Mouse (Mus musculus) ES-Bruce4 (cell line): ENCODE measurements at regions not wholly inside any gene's neighbourhood (a gene's known extent, or its start where the extent isn't known, plus 50 kb on each side); places are given as distances from the start of the nearest gene placed in this dataset.

Experiments used
- H3K27ac ChIP-seq: 2 replicates; pipeline ENCODE4 v1.5.1; 2012; ENCODE audit warnings: low read length, inconsistent platforms; ENCODE audit not compliant: insufficient read depth
- H3K27me3 ChIP-seq: 2 replicates; pipeline ENCODE4 v1.6.1; 2012; ENCODE audit warnings: mild to moderate bottlenecking, low read length, inconsistent platforms; ENCODE audit not compliant: control insufficient read depth, poor library complexity, insufficient read depth, severe bottlenecking
- H3K36me3 ChIP-seq: 2 replicates; pipeline ENCODE4 v1.6.1; 2012; ENCODE audit warnings: inconsistent platforms, mild to moderate bottlenecking, low read length, moderate library complexity; ENCODE audit not compliant: control insufficient read depth, poor library complexity, insufficient read depth, severe bottlenecking
- H3K4me1 ChIP-seq: one replicate; pipeline ENCODE4 v1.8.1; 2011; ENCODE audit warnings: low read length; ENCODE audit not compliant: control insufficient read depth, insufficient read depth
- H3K4me3 ChIP-seq: 2 replicates; pipeline ENCODE4 v1.5.1; 2011; ENCODE audit warnings: low read depth, mild to moderate bottlenecking, low read length
- H3K9ac ChIP-seq: 2 replicates; pipeline ENCODE4 v1.6.1; 2012; ENCODE audit warnings: low read depth, mild to moderate bottlenecking, inconsistent platforms; ENCODE audit not compliant: poor library complexity, severe bottlenecking
- H3K9me3 ChIP-seq: replicated peaks from 2 replicates; pipeline ENCODE4 v1.6.1; 2012; ENCODE audit warnings: mild to moderate bottlenecking, low read length, inconsistent platforms; ENCODE audit not compliant: control insufficient read depth, poor library complexity, insufficient read depth, severe bottlenecking
- CTCF ChIP-seq: IDR thresholded peaks from one replicate; pipeline ENCODE4 v1.8.1; 2011; ENCODE audit warnings: low read depth, low read length
- EP300 ChIP-seq: IDR thresholded peaks from 2 replicates; pipeline ENCODE4 v1.6.1; 2011; ENCODE audit warnings: low read depth, low read length; ENCODE audit not compliant: insufficient read depth
- POLR2A ChIP-seq: IDR thresholded peaks from one replicate; pipeline ENCODE4 v1.8.1; 2011; ENCODE audit warnings: low read length; ENCODE audit not compliant: insufficient read depth

GRCm38 (mm10) chr1:189584831-189585230 is 103.1 kb downstream of the Cenpf start:
- Histone ChIP-seq H3K4me1 (no peaks in the 10 kb centered on the region), H3K9me3 (peaks cover 8% of the 10 kb centered on the region; the same call in 1 of the 2 replicates), H3K4me3 (no peak overlapping the region), H3K9ac (no peak overlapping the region), H3K27ac (no peak overlapping the region), H3K27me3 (no peaks in the 10 kb centered on the region), H3K36me3 (no peaks in the 10 kb centered on the region)
- no peak for TF ChIP-seq EP300
- TF ChIP-seq POLR2A = no peak
- TF ChIP-seq CTCF = no peak

- H3K4me1 ChIP-seq = peaks cover 2% of the 10 kb centered on the region
- no peaks in the 10 kb centered on the region for H3K36me3 ChIP-seq
- peak overlapping the region; percentile 65 for H3K4me3 ChIP-seq
- peak overlapping the region; percentile 64; the same call in 1 of the 2 replicates for H3K9ac ChIP-seq
- no peaks in the 10 kb centered on the region for H3K27me3 ChIP-seq
- no peak overlapping the region for H3K27ac ChIP-seq
- H3K9me3 ChIP-seq = no peaks in the 10 kb centered on the region
- TF ChIP-seq POLR2A (no peak), CTCF (no peak), EP300 (no peak)
These were observed 106.5 kb downstream of the Cenpf start for GRCm38 (mm10) chr1:189581427-189581826.

GRCm38 (mm10) chr1:189579358-189579757 is 108.5 kb downstream of the Cenpf start:
- Histone ChIP-seq H3K36me3 (no peaks in the 10 kb centered on the region), H3K4me1 (peaks cover 2% of the 10 kb centered on the region), H3K4me3 (no peak overlapping the region), H3K27ac (no peak overlapping the region), H3K9ac (no peak overlapping the region), H3K27me3 (no peaks in the 10 kb centered on the region), H3K9me3 (no peaks in the 10 kb centered on the region)
- TF ChIP-seq POLR2A (no peak), CTCF (peak; percentile 37)

GRCm38 (mm10) chr1:189576311-189577002 is 111.4 kb downstream of the Cenpf start:
- H3K27ac ChIP-seq = no peak overlapping the region
- H3K27me3 ChIP-seq = no peaks in the 10 kb centered on the region
- H3K9ac ChIP-seq = no peak overlapping the region
- H3K4me3 ChIP-seq = no peak overlapping the region
- TF ChIP-seq CTCF = no peak
- TF ChIP-seq EP300 = no peak
- TF ChIP-seq POLR2A = no peak
- H3K4me1 ChIP-seq = peaks cover 2% of the 10 kb centered on the region
- H3K36me3 ChIP-seq = no peaks in the 10 kb centered on the region
- H3K9me3 ChIP-seq = no peaks in the 10 kb centered on the region

GRCm38 (mm10) chr1:189575525-189576240 is 112.2 kb downstream of the Cenpf start:
- Histone ChIP-seq H3K4me1 (peaks cover 2% of the 10 kb centered on the region), H3K36me3 (no peaks in the 10 kb centered on the region), H3K4me3 (no peak overlapping the region), H3K9ac (no peak overlapping the region), H3K27ac (no peak overlapping the region), H3K27me3 (no peaks in the 10 kb centered on the region), H3K9me3 (no peaks in the 10 kb centered on the region)
- TF ChIP-seq POLR2A (no peak), CTCF (no peak), EP300 (no peak)

GRCm38 (mm10) chr1:189566491-189566890 is 121.4 kb downstream of the Cenpf start:
- no peak for TF ChIP-seq EP300
- no peak for TF ChIP-seq POLR2A
- no peak for TF ChIP-seq CTCF
- H3K9me3 ChIP-seq = no peaks in the 10 kb centered on the region
- no peak overlapping the region for H3K4me3 ChIP-seq
- H3K9ac ChIP-seq = no peak overlapping the region
- H3K27me3 ChIP-seq = no peaks in the 10 kb centered on the region
- no peaks in the 10 kb centered on the region for H3K36me3 ChIP-seq
- no peaks in the 10 kb centered on the region for H3K4me1 ChIP-seq
- H3K27ac ChIP-seq = no peak overlapping the region
